Mouse (Mus musculus): ENCODE measurements around the gene Fgf13.

DNA sequence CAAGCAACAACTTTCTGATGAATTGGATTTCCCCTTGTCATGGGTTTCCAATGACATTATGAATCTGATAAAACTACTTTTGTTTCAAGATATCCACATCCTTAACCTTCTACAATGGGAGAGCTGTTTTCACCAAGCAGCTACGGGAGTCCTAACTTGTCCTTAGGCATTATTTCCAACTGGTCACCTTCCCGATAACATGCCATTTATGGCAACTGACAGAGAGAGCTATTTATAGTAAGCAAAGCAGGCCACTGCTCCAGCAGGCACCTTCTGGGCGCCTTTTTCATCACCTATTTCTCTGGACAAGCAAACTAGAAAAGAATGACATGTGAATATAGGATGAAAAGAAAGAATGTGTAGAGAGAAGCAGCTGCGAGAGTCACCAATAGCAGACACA is 385.5 kb downstream of the Fgf13 start:
- TF ChIP-seq CTCF (IDR thresholded peaks at IDR 0.05; ENCODE audit: control insufficient read depth, insufficient read depth, low read length) (no peak), POLR2A (IDR thresholded peaks at IDR 0.05; ENCODE audit: borderline replicate concordance, control insufficient read depth, low read depth, low read length) (no peak)
